Mouse (Mus musculus): ENCODE data around the gene 1700034J05Rik. TPM values are rescaled to one million over a fixed set of nuclear protein-coding genes. Genes with fewer than 3 reads are reported as not detected.

Gene 1700034J05Rik
- polyA plus RNA-seq, 1 experiment from 2014 or later, result not detected

- Histone ChIP-seq H3K27ac (replicated peaks) (no peak overlapping the region), H3K27me3 (replicated peaks) (no peaks in the 10 kb centered on the region), H3K9ac (replicated peaks) (no peak overlapping the region), H3K4me2 (no peak overlapping the region), H3K36me3 (no peaks in the 10 kb centered on the region), H3K4me3 (replicated peaks) (no peak overlapping the region), H3K4me1 (no peaks in the 10 kb centered on the region), H3K9me3 (replicated peaks) (no peaks in the 10 kb centered on the region)
- no peak for ATAC-seq (ENCODE audit: low FRiP score)
- 92% methylated on average over 4 of the region's 4 CpGs for WGBS
These were observed 52.3 kb downstream of the 1700034J05Rik start for GRCm38 (mm10) chr6:146901929-146902328.

Other genes with a start within 250 kb of the 1700034J05Rik start
- 12.1 and 13.2 TPM in 2 replicates for gene Stk38l, start 229.4 kb downstream of the 1700034J05Rik start, polyA plus RNA-seq (2015; fragmentation: Nextera tagmentation; extraction: Ambion mirVana)
- 4.1 and 4.5 TPM in 2 replicates for gene Arntl2, start 158.4 kb downstream of the 1700034J05Rik start, polyA plus RNA-seq (2015; fragmentation: Nextera tagmentation; extraction: Ambion mirVana)
- not detected in 2 replicates for gene Smco2, start 104.3 kb downstream of the 1700034J05Rik start, polyA plus RNA-seq (2015; fragmentation: Nextera tagmentation; extraction: Ambion mirVana)
- 12.8 and 15.8 TPM in 2 replicates for gene Ppfibp1, start 65.9 kb downstream of the 1700034J05Rik start, polyA plus RNA-seq (2015; fragmentation: Nextera tagmentation; extraction: Ambion mirVana)
- 0.88 and 0.95 TPM in 2 replicates for gene Rep15, start 78.2 kb upstream of the 1700034J05Rik start, polyA plus RNA-seq (2015; fragmentation: Nextera tagmentation; extraction: Ambion mirVana)
- 83.9 and 92.8 TPM in 2 replicates for gene Mrps35, start 88.3 kb upstream of the 1700034J05Rik start, polyA plus RNA-seq (2015; fragmentation: Nextera tagmentation; extraction: Ambion mirVana)
- 1.1 and 1.2 TPM in 2 replicates for gene Mansc4, start 132.6 kb upstream of the 1700034J05Rik start, polyA plus RNA-seq (2015; fragmentation: Nextera tagmentation; extraction: Ambion mirVana)
- 7.4 and 7.5 TPM in 2 replicates for gene Klhl42, start 137.0 kb upstream of the 1700034J05Rik start, polyA plus RNA-seq (2015; fragmentation: Nextera tagmentation; extraction: Ambion mirVana)

Data from neural tube, embryonic 15.5 days (tissue).